Mouse (Mus musculus) lung, postnatal 0 days (tissue): ENCODE data around the gene Mc3r.

Experiments used
- CTCF ChIP-seq: IDR thresholded peaks from 2 replicates; pipeline ENCODE4 v1.5.1; 2016; ENCODE audit warnings: antibody characterized with exemption, mild to moderate bottlenecking
- EP300 ChIP-seq: IDR thresholded peaks from 2 replicates; pipeline ENCODE4 v1.6.1; 2016; ENCODE audit warnings: antibody characterized with exemption, mild to moderate bottlenecking, control low read depth

DNA sequence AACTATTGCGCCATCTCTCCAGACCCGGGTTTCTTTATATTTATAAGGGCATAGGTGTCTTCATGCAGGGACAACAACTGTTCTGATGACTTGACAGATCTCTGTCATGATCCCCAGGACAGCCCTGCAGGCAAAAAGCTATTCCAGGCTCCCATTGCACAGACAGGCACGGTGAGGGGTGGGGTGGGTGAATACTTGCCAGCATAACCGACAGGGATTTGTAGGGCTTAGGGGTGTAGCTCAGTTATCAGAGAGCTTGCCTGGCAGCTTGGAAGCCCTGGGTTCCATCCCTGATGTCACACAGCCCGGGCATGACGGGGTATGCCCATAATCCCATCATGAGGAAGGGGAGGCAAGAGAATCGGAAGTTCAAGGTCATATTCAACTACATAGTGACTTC lies 42.7 kb downstream of the Mc3r start:
- no peak for TF ChIP-seq EP300
- TF ChIP-seq CTCF = no peak
